ENCODE assay signal across 22 mouse cellular contexts in the genomic region with DNA sequence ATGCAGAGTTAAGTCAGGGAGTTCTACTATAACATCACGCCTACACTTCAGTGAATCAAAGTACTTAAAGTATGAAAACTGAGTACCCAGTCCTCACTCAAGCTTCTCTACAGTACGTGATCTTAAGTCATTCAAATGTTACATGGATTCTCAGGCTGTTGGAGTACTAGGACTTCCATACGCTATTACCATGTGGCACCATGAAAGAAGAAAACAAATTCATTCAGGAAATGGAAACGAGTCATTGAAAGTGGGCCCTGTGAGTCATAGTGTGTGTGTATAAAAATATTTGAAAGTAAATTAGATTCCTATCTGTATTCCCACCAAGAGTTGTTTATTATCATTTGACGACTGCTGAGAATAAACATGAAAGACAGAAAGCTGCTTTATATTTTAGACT.
DNase-seq lines count a peak whose midpoint lies in the region; ATAC-seq and TF ChIP-seq lines count a peak whose summit lies in the region.
"Had no signal": no experiment of that assay in that cellular context is flagged by ENCODE, and none has a peak within 500 bp of the region (broad histone marks: within the 10 kb centered on the region; RNA-seq: fewer than 3 reads in every experiment).

No protein-coding gene starts in this region.

- TF ChIP-seq CTCF in heart, adult 2 months (IDR thresholded peaks at IDR 0.05), result no peak
- TF ChIP-seq CTCF in lung, embryonic 14.5 days (IDR thresholded peaks at IDR 0.05; ENCODE audit: low read depth), result no peak
- no peak for TF ChIP-seq CTCF in lung, adult 2 months (IDR thresholded peaks at IDR 0.05; ENCODE audit: insufficient read depth, low read length)
- TF ChIP-seq CTCF in lung, postnatal 0 days (IDR thresholded peaks at IDR 0.05), result no peak

- peak overlapping the region; percentile 15; the same call in 1 of the 2 replicates for H3K27ac ChIP-seq in heart, adult 2 months
- H3K27ac ChIP-seq in lung, embryonic 14.5 days (ENCODE audit: low read depth), result no peak overlapping the region
- H3K27ac ChIP-seq in lung, postnatal 0 days (ENCODE audit: low read length), result 0 out of 2 replicates have a peak overlapping the region, but pooled peaks have one; percentile 43
- H3K27ac ChIP-seq: embryonic facial prominence, embryonic 12.5 days; embryonic facial prominence, embryonic 15.5 days; gastrocnemius, adult 2 months; heart, embryonic 15.5 days; hindbrain, embryonic 14.5 days; hindbrain, postnatal 0 days had no signal

- no peak overlapping the region for H3K4me2 ChIP-seq in lung, embryonic 14.5 days
- no peak overlapping the region for H3K4me2 ChIP-seq in lung, postnatal 0 days (replicated peaks; ENCODE audit: low read depth, low read length)
- H3K4me2 ChIP-seq: embryonic facial prominence, embryonic 12.5 days; embryonic facial prominence, embryonic 15.5 days; heart, embryonic 12.5 days; heart, embryonic 15.5 days; hindbrain, embryonic 14.5 days had no signal

- H3K27me3 ChIP-seq in heart, adult 2 months (ENCODE audit: control insufficient read depth, insufficient read depth, low read length), result no peaks in the 10 kb centered on the region
- H3K27me3 ChIP-seq in lung, embryonic 14.5 days (ENCODE audit: insufficient read depth, low read length), result no peaks in the 10 kb centered on the region
- H3K27me3 ChIP-seq in lung, postnatal 0 days (replicated peaks; ENCODE audit: insufficient read depth, low read length), result no peaks in the 10 kb centered on the region
- H3K27me3 ChIP-seq: embryonic facial prominence, embryonic 12.5 days; embryonic facial prominence, embryonic 15.5 days; heart, embryonic 12.5 days; heart, embryonic 15.5 days had no signal

- peaks cover 2% of the 10 kb centered on the region; the same call in 1 of the 2 replicates for H3K4me1 ChIP-seq in heart, adult 2 months (ENCODE audit: control insufficient read depth, insufficient read depth, low read length)
- peaks cover 9% of the 10 kb centered on the region; the same call in 1 of the 2 replicates for H3K4me1 ChIP-seq in lung, embryonic 14.5 days (ENCODE audit: insufficient read depth)
- peaks cover 7% of the 10 kb centered on the region for H3K4me1 ChIP-seq in lung, adult 2 months (ENCODE audit: control insufficient read depth, insufficient read depth, low read length)
- H3K4me1 ChIP-seq in lung, postnatal 0 days (ENCODE audit: insufficient read depth, low read depth, low read length), result no peaks in the 10 kb centered on the region
- H3K4me1 ChIP-seq: embryonic facial prominence, embryonic 12.5 days; embryonic facial prominence, embryonic 15.5 days; heart, embryonic 12.5 days; heart, embryonic 15.5 days had no signal

- no peak for TF ChIP-seq EP300 in heart, adult 2 months (IDR thresholded peaks at IDR 0.05; ENCODE audit: insufficient read depth, low read depth, low read length)
- TF ChIP-seq EP300 in lung, postnatal 0 days (IDR thresholded peaks at IDR 0.05), result no peak

- H3K4me3 ChIP-seq in heart, adult 2 months, result no peak overlapping the region
- H3K4me3 ChIP-seq in lung, embryonic 14.5 days (ENCODE audit: low read depth, low read length), result no peak overlapping the region
- no peak overlapping the region for H3K4me3 ChIP-seq in lung, adult 2 months (replicated peaks; ENCODE audit: extremely low read depth, low read depth, low read length)
- no peak overlapping the region for H3K4me3 ChIP-seq in lung, postnatal 0 days (ENCODE audit: low read depth, low read length)
- H3K4me3 ChIP-seq: embryonic facial prominence, embryonic 12.5 days; embryonic facial prominence, embryonic 15.5 days; gastrocnemius, adult 2 months; heart, embryonic 12.5 days; heart, embryonic 15.5 days had no signal

- no peak overlapping the region for H3K9ac ChIP-seq in heart, adult 2 months (ENCODE audit: low read depth, low read length)
- H3K9ac ChIP-seq in lung, embryonic 14.5 days, result no peak overlapping the region
- H3K9ac ChIP-seq in lung, postnatal 0 days (replicated peaks; ENCODE audit: low read depth), result no peak overlapping the region
- H3K9ac ChIP-seq: embryonic facial prominence, embryonic 12.5 days; embryonic facial prominence, embryonic 15.5 days; forebrain, postnatal 0 days; heart, embryonic 12.5 days; heart, embryonic 15.5 days; hindbrain, embryonic 14.5 days had no signal

- no peak for TF ChIP-seq POLR2A in heart, adult 2 months (IDR thresholded peaks at IDR 0.05; ENCODE audit: insufficient read depth, low read depth, low read length)
- TF ChIP-seq POLR2A in lung, adult 2 months (IDR thresholded peaks at IDR 0.05; ENCODE audit: borderline replicate concordance, extremely low read depth, low read depth, low read length), result no peak

- no peaks in the 10 kb centered on the region for H3K9me3 ChIP-seq in lung, embryonic 14.5 days (ENCODE audit: low read depth, low read length)
- H3K9me3 ChIP-seq in lung, postnatal 0 days (ENCODE audit: low read length), result no peaks in the 10 kb centered on the region
- H3K9me3 ChIP-seq: embryonic facial prominence, embryonic 12.5 days; embryonic facial prominence, embryonic 15.5 days; heart, embryonic 12.5 days; heart, embryonic 15.5 days had no signal

- peak; percentile 52; the same call in 1 of the 2 replicates for ATAC-seq in lung, embryonic 14.5 days (ENCODE audit: insufficient read depth)
- peak; percentile 57 for ATAC-seq in lung, postnatal 0 days
- ATAC-seq: CD4-positive, CD25-positive, alpha-beta regulatory T cell, adult 4 months; forebrain, embryonic 14.5 days; hindbrain, postnatal 0 days; inflammation-experienced regulatory T-cells, adult 6 months; Patski had no signal

- 67% methylated on average over 5 of the region's 5 CpGs for WGBS in heart, adult 2 months
- 47% methylated on average over 5 of the region's 5 CpGs for WGBS in lung, embryonic 14.5 days
- WGBS in lung, adult 2 months, result 50% methylated on average over 5 of the region's 5 CpGs
- 39% methylated on average over 5 of the region's 5 CpGs for WGBS in lung, postnatal 0 days

- H3K36me3 ChIP-seq in heart, adult 2 months (ENCODE audit: control insufficient read depth, insufficient read depth, low read length), result peaks cover 2% of the 10 kb centered on the region; the same call in 1 of the 2 replicates
- no peaks in the 10 kb centered on the region for H3K36me3 ChIP-seq in lung, embryonic 14.5 days (ENCODE audit: insufficient read depth)
- H3K36me3 ChIP-seq in lung, postnatal 0 days (ENCODE audit: insufficient read depth, low read length), result no peaks in the 10 kb centered on the region
- H3K36me3 ChIP-seq: embryonic facial prominence, embryonic 12.5 days; embryonic facial prominence, embryonic 15.5 days; heart, embryonic 12.5 days; heart, embryonic 15.5 days had no signal

- no peaks in the 10 kb centered on the region for H3K79me2 ChIP-seq in heart, adult 2 months (replicated peaks; ENCODE audit: control insufficient read depth, insufficient read depth, low read length)

- intact Hi-C loops in heart, adult 2 months (cut with DNase I), result loop anchor here (2.0 kb wide), 1 partner anchor 40 kb away; no protein-coding TSS in a partner anchor
- intact Hi-C loops in heart, postnatal 25 days (cut with DNase I), result no loop called here

- DNase-seq in heart, adult 2 months, result no peak
- DNase-seq in heart, postnatal 25 days (ENCODE audit: low spot score), result no peak
- DNase-seq in lung, embryonic 14.5 days, result peak; percentile 31
- no peak for DNase-seq in lung, adult 2 months
- DNase-seq in lung, postnatal 0 days (ENCODE audit: low spot score), result peak; percentile 11
- no peak for DNase-seq in lung, adult 18-20 months
- DNase-seq in Muller cell, postnatal 12 days (ENCODE audit: inconsistent ontology term), result peak; percentile 30
- DNase-seq in layer of hippocampus, postnatal 10 days (ENCODE audit: low spot score in 2 of 2), result no peak
- DNase-seq: cerebellum, adult 18-20 months; cerebellum, adult 9-10 months had no signal

Comparison
In these comparisons a context has a peak if more than half of its experiments do, and no peak if none do; other contexts are left out.
1. DNase-seq: peak in lung, embryonic 14.5 days (single experiment), lung, postnatal 0 days (single experiment) and Muller cell, postnatal 12 days (single experiment); none in heart, adult 2 months (0 of 2), heart, postnatal 25 days (single experiment), lung, adult 2 months (single experiment), lung, adult 18-20 months (0 of 2) and layer of hippocampus, postnatal 10 days (0 of 2).